Mouse (Mus musculus) urinary bladder, adult 18-20 months (tissue): Measurements from ENCODE around the gene Tert.

ENCODE experiments used
- DNase-seq, 2 experiments: peaks; one replicate each; pipeline ENCODE4 v3.0.0; 2022; ENCODE audit warnings: low spot score in 2 of 2, mixed read lengths in 2 of 2

The Tert gene

DNA sequence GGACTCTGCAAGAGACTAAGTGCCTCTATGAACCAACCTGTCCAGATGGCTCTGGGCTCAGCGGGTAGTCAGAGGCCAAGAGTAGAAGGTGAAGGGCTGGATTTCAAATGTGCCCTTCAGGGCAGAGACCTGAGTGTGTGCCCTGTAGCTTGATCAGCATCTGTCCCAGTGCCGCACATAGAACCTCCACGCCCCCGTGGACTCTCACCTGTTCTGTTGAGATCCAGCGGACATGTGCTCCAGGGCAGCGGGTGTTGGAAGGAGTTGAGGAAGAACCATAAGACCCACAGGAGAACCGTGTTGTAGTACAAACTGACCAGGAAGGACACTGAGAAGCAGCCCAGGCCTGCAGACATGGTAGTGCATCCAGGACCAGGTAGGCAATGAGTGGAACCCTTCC, 48.5 kb downstream of the Tert start:
- no peak for DNase-seq

DNA sequence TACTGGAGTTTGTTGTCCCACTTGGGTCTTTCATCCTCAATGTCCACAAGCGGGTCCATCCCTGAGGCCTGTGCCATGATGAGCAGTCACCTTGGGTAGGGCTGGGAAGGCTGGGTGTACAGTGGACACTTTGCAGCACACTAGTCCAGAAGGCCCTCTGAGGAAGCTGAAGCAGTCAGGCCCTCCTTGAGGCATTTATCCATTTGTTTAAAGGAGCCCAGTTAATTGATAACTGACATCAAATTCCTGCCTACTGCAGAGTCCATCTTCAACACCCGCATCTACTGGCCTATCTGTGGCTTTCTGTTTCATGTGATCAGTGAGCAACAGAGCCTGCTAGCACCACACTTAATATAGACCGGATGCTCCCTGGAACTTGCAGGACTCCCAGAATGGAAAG, 51.1 kb downstream of the Tert start, which contains the start of gene Slc6a18:
Gene Slc6a18 (minus strand): TSS at position 171 of the 400 bp plus-strand sequence.
- no peak for DNase-seq

DNA sequence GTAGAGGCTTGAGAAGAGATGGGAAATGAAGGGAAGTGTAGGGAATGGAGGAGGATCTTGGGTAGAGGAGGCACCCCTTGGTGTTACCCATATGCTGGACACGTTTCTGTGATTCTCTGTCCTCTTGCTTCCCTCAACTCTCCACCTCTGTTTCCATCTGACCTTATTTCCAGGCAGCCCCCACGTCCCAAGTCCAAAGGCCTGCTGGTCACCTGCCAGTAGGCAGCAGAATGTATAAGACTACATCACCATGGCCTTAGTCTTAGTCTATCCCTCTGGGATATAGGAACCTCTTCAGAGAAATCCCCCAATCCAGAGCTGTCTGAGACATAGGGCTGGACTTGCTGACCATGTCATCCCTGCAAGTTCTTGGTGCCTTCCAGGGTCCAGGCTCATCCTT, 52.6 kb downstream of the Tert start:
- no peak for DNase-seq

DNA sequence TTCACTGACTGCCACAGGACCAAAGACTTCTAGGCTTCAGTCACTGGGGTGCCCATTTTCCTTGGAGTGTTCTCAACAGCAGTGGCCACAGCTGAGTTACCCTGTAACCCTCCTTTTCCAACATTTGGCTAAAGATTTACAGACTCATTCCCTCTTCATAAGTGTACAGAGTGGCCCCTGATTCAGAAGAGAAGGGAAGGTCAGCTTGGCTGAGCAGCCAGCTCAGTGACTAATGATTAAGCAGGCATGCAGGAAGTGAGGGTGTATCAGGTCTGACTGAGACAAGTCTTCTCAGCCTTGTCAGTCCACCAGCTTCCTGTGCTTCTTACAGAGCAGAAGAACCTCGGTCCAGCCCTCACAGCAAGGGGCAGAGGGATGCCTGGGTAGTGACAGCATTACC, 53.7 kb downstream of the Tert start:
- no peak for DNase-seq

DNA sequence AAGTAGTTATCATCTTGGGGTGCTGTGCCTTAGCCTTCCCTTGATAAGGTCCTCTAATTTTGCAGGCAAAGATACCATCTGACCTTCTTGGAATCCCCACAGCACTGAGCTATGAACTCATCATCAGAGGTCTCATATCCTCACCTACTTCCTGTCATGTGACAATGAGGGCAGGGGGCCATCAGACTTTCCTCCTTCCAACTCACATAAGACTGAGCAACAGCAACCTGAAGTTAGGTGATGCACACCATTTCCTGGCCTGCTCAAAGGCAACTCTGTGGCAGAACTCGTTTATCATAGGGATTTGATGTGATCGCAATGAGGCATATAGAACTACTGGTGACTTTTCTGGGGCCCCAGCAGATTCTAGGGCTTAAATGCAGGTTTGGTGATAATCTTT, 55.5 kb downstream of the Tert start:
- DNase-seq = no peak

DNA sequence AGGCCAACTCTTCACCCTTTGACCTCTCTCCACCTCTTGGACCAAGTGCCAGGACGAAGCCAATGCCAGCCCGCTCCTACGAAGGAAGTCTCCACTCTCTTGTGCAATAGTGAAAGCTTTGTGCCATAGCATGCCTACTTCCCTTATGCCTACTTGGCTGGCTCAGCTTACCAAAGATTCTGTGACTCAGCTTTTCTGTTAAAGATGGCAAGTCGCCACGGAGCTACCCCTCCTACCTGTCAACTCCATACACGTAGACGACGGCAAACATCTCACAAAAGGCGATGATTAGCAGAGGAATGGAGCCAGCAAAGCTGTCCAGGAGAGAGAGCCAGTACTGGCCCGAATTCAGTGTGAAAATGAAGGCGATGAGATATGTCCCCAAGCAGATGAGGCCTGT, 57.0 kb downstream of the Tert start:
- DNase-seq = no peak

DNA sequence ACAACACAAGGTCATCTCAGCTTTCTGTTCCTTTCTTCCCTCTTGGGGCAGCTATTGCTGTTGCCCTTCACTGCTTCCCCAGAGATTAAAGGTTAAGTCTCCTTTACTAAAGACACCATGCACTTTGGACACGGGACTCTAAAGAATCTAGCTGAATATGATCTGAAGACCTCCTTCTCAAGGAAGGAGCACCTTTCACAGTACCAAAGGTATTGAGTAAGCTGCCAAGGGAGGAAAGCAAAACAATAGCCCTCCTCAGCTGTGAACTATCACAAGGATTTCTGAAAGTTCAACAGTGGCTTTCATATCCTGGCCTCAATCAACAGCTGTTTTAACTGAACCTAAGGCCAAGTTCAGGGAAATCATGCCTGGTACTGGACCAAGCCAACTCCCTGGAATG, 57.7 kb downstream of the Tert start:
- DNase-seq = no peak

DNA sequence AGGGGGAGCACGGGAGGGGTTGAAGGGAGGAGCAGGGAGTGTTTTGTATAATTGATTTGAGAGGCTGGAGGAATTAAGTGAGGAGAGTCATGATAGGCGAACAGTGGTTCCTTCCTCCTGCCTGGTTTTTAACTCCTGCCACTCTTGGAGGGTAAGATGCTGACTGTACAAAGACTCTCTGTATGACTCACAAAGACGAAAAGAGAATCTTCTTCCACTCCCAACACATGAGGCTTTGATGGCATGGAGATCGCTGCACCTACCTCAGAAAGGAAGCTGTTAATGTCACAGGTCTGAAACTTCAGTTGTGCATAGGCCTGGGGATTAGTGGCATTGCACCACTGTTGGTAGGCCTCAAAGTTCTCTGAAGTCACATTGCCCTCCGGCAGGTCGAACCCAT, 58.8 kb downstream of the Tert start:
- DNase-seq = no peak

DNA sequence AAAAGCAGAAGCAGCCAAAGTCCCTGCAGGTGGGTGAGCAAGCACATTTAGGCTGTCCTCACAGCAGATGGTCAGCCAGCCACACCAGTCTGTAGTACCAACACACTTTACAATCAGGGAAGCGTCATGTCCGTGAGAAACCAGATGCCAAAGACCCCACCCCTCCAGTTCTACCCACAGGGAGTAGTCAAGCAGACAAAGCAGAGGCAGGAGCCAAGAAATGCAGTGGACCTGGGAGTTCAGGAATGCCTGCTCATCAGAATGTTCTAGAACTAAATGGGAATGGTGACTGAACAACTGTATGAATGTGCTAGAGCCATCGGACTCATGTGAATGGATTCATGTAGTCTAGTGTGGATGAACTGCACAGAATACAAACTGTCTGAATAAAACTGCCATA, 60.9 kb downstream of the Tert start:
- DNase-seq = no peak

DNA sequence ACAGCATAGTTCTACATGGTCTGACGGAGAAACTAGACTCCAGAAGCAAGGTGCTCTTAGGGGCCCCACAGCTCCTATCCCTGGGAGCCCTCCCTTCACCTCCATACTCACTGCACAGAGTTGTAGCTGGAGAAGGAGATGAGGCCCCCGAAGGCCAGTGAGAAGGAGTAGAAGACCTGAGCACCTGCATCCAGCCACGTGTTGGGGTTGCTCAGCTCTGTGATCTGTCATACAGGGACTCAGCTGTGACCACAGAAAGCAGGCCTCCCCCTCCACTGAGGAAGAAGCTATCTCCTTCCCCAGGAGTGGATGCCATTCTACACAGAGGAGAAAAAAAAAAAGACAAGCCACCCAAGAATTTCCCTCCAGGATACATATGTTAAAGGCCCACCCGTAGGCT, 62.2 kb downstream of the Tert start:
- no peak for DNase-seq

DNA sequence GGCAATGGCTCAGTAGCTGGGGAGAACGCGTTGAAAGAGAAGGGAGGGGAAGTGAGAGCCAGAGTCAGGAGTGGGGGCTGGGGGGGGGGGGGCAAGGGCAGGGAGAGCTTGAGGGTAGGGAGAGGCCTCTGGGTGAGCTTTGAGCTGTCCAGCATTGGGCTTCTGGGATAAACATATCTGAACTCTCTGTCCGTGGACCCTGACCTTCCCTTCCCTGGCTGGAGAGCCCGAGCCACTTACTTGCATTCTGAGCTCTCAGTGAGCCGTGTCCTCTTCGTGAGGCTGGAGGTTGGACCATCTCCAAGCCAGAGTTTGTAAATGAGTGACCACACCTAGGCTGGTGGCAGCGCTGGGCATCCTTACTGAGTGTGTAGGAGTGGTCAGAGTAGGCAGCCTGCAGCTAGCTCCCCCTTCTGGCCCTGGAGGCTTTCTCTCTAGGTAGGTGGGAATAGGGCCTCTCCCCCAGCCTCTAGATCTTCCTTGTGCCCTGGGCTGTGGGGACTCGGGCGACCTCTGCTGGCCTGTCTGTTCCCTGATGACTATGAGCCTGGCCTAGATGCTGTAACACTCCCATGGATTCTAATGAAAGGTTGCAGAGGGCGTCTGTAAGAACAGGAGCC, 65.6 kb downstream of the Tert start:
- peak in 1 of 2 experiments; percentile 34 for DNase-seq

DNA sequence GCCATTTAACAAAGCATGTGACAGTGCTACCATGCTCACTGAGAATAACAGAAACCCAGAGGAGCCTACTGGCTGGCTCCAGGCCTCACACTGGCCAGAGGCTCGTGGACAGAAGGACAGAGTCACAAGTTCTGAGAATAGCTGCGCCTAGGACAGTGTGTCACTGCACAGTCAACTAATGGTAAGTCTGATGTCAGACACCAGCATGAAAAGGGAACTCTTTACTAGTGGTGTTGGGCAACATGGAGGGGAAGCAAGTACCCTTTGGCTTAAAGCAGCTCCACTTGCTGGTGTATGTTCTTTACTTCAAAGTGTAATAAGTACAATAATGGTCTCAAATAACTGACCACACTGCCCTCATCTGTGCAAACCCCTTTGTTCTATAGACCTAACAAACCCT, 66.6 kb downstream of the Tert start:
- no peak for DNase-seq

DNA sequence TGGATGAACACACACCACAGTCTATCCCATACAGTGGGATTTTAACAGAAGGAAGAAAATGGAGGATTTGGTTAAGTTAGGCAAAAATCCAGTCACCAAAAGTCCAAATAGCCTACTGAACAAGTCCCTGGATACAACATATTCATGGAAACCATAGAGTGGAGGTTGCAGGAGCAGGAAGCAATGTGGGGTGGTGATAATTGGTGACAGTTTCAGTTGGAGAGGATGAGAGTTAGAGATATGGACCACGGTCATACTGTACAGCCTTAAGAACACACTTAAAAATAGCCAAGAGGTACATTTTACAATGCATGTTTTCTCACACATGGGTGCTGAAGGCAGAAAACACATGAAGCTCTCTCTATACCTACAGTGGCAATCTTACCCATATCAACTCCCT, 68.3 kb downstream of the Tert start:
- DNase-seq = no peak

DNA sequence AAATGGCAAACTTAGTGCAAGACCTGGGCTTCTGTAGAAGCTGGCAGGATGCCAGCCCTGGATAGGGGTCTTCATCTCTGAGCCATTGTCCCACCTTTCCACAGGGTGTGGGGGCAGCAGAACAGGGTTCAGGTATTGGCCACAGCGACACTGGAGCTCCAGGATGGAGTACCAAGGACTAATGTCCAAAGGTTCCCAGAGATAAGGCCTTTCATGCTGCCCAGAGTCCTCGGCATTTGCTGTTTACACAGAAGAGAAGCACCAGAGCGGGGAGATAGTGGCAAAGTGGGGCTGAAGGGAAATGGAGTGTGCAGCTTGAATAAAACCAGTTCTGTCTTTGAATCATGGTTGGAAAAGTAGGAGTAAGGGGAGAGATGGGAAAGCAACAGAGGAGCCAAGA, 69.8 kb downstream of the Tert start:
- no peak for DNase-seq
